Mouse (Mus musculus) adrenal gland, postnatal 4 days (tissue): ENCODE measurements around the gene Itfg2. TPM values are rescaled to one million over a fixed set of nuclear protein-coding genes. Genes with fewer than 3 reads are reported as not detected.

Experiments
- DNase-seq, 2 experiments: peaks; one replicate each; pipeline ENCODE4 v3.0.0; 2021 to 2022; ENCODE audit warnings: low spot score in 2 of 2, mixed read lengths in 2 of 2
- total RNA-seq, 2 experiments: library from RNA; stranded (reverse); gene quantifications; 2 replicates each; pipeline ENCODE4 v1.2.3; 2021

Gene Itfg2
- total RNA-seq, 2 experiments from 2014 or later: 30.8 to 43.9 TPM

- DNase-seq: no peak
Measured at GRCm38 (mm10) chr6:128436356-128437005, 11.8 kb upstream of the Itfg2 start.

DNA sequence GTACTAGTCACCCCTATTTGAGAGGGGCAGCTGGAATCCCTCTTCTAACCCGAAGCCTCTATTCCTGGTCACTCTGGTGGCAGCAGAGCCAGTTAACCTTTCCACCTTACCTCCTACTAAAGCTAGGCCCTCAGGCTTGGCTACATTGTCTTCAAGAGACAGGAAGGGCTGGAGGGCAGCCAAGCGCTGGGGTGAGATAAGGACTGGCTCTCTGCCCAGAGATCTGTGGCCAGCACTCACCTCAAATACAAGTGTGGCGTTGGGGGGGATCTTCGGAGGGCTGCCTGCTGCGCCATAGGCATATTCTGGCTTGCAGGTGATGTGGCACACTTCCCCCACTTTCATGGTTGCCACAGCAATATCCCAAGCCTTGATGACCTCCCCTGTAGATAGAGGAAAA, 10.7 kb upstream of the Itfg2 start:
- peak; percentile 30 to 62 for DNase-seq

GRCm38 (mm10) chr6:128433566-128433965, 8.8 kb upstream of the Itfg2 start:
- DNase-seq: no peak

DNA sequence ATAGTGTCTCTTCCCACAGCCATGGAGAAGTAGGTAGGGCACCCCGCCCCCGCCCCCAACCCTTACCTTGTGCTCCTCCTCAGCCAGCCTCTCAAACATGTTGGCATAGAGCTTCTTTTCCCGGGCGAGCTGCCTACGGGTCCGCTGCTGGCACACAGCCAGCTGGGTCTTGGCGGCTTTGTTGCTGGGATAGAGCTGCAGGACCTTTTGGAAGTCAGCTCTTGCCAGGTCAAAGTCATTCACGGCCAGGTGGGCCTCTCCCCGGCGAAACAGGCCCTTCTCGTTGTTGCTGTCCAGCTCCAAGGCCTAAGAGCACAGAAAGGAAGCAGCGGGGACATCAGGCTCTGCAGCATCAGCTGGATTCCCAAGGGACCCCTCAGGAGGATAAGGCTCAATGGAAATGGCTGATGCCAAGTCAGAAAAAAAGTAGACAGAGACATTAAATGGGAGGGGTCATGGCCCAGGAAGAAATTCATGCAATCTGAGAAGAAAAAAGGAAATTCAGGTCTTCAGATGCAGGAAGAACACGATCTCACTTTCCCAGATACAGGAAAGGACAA, 7.7 kb upstream of the Itfg2 start:
- DNase-seq: no peak

DNA sequence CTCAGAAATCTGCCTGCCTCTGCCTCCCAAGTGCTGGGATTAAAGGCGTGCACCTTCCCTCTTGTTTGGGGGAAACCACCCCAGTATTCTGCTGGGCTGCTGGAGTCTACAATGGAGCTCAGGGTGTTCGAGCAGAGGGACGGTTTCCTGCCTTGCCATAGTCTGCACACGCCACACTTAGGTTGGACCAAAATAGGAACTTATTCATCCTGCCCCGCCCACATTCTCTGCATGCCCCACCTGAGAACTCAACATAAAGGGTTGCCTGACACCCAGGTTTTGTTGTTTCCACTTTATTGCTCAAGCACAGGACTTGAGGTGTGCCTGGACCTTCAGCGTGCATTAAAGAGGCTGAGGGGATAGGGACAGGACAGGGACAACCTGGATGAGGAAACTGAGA, 5.1 kb upstream of the Itfg2 start:
- no peak for DNase-seq

- no peak for DNase-seq
Measured at GRCm38 (mm10) chr6:128429300-128429699, 4.6 kb upstream of the Itfg2 start.

DNA sequence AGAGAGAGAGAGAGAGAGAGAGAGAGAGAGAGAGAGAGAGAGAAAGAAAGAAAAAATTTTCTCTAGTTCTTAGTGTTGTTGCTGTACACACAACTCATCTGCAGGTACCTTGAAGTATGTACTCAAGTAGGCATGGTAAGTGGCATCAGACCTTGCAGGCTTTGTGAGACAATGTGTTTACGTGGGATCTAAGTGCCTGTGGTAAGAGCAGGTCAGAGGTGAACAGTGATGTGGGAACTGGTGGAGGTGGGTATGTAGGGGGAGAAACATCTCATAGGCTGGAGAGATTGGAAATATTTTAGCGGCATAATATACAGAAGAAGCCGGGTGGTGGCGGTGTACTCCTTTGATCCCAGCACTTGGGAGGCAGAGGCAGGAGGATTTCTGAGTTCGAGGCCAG, 2.8 kb upstream of the Itfg2 start:
- no peak for DNase-seq

DNA sequence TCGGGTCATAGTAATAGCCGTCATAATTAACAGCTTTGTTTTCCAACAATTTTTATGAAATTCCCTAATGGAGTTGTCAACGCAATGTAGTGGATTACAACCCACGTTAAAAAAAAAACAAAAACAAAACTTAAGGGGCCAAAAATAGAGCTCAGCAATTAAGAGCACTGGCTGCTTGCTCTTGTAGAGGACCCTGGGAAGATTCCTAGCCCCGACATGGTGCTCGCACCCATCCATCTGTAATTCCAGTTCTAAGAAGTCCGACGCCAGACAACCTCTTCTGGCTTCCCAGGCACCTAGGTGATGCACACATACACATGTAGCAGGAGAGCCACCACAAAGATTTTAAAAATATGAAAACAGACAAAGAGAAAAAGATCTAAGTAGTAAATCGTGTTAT, 315 bp upstream of the Itfg2 start:
- no peak for DNase-seq

DNA sequence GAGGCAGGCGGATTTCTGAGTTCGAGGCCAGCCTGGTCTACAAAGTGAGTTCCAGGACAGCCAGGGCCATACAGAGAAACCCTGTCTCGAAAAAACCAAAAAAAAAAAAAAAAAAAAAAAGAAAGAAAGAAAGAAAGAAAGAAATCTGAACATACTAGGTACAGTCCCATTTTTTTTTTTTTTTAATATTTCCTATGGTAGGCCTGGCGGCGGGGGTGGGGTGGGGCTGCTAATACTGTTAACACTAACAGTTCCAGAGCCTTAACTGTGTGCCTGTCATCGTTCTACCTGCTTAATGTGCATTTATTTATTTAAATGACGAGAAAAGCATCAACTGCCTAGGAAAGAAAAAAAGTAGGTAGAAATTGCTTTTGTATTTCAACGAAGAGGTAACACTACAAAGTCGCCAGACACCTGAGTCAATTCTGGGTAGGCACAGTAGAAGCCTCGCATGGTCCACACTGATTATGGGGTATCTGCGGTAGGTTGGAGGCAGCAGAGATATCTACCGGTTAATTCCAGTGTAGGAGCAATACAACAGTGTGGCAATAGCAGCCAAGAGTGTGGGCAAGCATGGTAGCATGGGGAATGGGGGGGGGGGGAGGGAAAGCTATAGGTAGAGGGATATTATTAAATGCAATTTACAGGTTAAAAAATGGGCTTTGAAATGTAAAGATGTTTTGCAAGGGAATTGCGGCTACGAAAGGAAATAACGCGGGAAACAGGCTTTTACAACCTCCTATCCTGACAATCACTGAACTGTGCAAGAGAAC, 1.0 kb downstream of the Itfg2 start:
- no peak for DNase-seq

- DNase-seq: no peak
Measured at GRCm38 (mm10) chr6:128421480-128421879, 3.3 kb downstream of the Itfg2 start.

- no peak for DNase-seq
Measured at GRCm38 (mm10) chr6:128421036-128421435, 3.7 kb downstream of the Itfg2 start.

DNA sequence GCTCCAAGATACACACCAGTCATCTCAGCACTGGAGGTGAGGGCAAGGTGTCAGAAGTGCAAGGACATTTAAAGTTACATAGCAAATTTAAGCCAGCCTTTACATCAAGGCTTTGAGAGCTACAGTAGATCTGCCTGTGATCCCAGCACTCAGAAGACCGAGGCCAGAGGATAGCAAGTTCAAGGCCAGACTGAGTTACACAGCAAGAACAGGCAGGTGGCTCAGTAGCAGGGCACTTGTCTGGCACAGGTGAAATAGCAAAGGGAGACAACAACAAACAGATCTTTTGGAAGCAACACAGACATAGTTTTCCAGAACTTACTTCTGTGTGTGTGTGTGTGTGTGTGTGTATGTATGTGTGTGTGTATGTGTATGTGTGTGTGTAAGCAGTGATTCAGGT, 6.7 kb downstream of the Itfg2 start:
- DNase-seq: no peak

- no peak for DNase-seq
Measured at GRCm38 (mm10) chr6:128416169-128416568, 8.6 kb downstream of the Itfg2 start.

DNA sequence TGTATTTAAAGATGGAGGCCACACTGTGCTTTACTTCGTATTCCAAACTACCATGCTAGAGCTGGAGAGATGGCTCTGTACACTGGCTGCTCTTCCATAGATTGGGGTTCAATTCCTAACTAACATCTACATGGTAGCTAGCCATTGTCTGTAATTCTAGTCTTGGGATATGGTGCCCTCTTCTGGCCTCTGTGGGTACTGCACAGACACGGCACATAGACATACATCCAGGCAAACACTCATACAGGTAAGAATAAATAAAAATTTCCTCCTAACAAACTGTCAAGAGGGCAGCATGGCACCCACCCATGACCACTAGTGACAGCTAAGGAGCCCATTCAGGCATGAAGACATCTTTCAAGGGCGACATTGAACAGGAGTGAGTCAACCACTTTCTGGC, 13.6 kb downstream of the Itfg2 start:
- DNase-seq: peak; percentile 43 to 62

GRCm38 (mm10) chr6:128410305-128410704, 14.4 kb downstream of the Itfg2 start:
- no peak for DNase-seq

DNA sequence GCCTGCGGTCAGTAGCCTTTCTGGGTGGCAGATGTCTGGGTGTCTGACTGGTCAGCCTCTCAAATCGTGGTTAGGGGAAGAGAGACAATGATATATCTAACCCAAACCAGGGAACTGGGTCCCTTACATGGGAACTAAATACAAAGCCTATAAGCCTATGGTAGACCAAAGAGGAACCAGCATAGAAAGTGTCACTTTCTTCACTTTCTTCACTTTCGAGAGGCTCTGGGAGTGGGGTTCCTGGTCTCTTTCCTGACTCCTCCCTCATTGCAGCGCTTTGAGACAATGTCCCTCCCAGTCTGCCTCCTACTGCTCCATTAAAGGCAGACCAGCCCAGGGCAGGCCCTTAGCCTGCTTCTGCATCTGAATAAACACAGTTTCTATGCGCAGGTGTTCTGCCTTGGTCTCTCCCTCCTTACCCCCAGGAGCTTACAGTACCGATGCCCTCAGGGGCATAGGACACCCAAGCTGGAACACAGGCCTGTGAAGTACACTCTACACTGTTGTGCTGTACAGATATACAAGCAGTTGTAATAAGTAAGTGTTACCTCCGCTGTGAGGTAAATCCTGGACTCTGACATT, 16.1 kb downstream of the Itfg2 start:
- no peak for DNase-seq

- DNase-seq: no peak
Measured at GRCm38 (mm10) chr6:128404708-128405107, 20.0 kb downstream of the Itfg2 start.

DNA sequence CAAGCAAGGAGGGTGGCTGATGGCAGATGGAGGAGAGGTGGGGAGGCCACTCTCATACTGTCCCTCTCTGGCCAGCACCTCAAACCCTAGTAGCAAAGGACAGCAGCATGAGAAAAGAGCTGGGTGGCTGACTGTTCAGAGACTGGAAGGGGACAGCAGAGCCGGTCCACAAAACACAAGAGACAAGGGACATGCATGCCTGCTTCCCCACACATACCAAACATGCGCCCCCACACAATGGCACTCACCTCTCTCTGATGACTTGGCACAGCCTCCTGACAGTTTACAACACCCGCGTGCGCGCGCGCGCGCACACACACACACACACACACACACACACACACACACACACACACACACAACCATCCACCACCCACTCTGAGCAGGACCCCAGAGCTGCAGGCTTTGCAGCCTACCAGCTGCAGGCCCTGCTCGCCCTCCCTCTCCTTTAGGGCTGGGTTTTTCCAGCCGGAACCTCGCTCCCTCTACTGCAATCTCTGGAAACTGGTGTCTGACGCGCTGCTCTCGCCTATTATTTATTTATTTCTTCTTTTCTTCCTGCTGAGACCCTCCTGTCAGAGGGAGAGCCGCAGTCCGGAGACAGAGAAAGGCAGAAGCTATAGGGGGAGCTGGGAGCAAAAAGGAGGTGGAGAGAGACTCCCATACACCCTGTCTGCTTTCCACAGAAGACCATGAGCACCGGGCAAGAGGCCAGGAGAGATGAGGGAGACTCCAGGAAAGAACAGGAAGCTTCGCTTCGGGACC, 25.1 kb downstream of the Itfg2 start:
- no peak for DNase-seq

DNA sequence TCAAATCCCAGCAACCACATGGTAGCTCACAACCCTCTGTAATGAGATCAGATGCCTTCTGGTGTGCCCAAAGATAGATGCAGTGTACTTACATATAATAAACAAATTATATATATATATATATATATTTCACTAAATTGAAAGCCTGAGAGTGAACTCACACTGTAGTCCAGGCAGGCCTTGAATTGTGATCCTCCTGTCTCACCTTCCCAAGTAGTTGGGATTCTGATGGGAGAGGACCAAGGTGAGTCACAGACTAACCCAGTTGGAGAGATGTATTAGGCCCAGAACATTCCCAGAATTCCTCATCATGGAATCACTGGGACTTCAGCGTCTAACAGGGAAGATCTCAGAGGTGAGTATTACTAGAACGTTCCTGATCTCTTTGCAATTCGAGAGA, 25.7 kb downstream of the Itfg2 start, which contains the start of gene Nrip2:
Nrip2 (plus strand) TSS at position 301 of the 400 bp plus-strand sequence.
- DNase-seq: no peak

- no peak for DNase-seq
Measured at GRCm38 (mm10) chr6:128397574-128398261, 27.0 kb downstream of the Itfg2 start.

GRCm38 (mm10) chr6:128390683-128391082, 34.0 kb downstream of the Itfg2 start:
- DNase-seq: no peak
